Mouse (Mus musculus): ENCODE data around the gene Mtf2. TPM values are rescaled to one million over a fixed set of nuclear protein-coding genes. Genes with fewer than 3 reads are reported as not detected.
"Not testable (repeated sequence)": the region's sequence is repeated elsewhere in the genome, so short reads cannot be mapped to it uniquely, and the experiment has no call there.

Mtf2 gene
- polyA plus RNA-seq, 1 experiment from 2014 or later: 133 TPM

- Histone ChIP-seq H3K4me3 (replicated peaks; ENCODE audit: low read length) (no peak overlapping the region), H3K27ac (ENCODE audit: low read length) (no peak overlapping the region), H3K27me3 (replicated peaks; ENCODE audit: control insufficient read depth, insufficient read depth, low read length) (no peaks in the 10 kb centered on the region), H3K4me2 (ENCODE audit: low read length) (no peak overlapping the region), H3K9me3 (ENCODE audit: control insufficient read depth, low read length) (no peaks in the 10 kb centered on the region), H3K9ac (replicated peaks; ENCODE audit: low read depth, low read length) (no peak overlapping the region), H3K36me3 (ENCODE audit: control insufficient read depth, insufficient read depth) (peaks cover 25% of the 10 kb centered on the region), H3K4me1 (replicated peaks; ENCODE audit: control insufficient read depth, insufficient read depth, low read length) (no peaks in the 10 kb centered on the region)
- no peak for ATAC-seq
These were observed 10.8 kb downstream of the Mtf2 start for GRCm38 (mm10) chr5:108076241-108076640.

GRCm38 (mm10) chr5:108076833-108077540 is 11.5 kb downstream of the Mtf2 start:
- ATAC-seq: no peak
- H3K9me3 ChIP-seq (ENCODE audit: control insufficient read depth, low read length): no peaks in the 10 kb centered on the region
- H3K27me3 ChIP-seq (replicated peaks; ENCODE audit: control insufficient read depth, insufficient read depth, low read length): no peaks in the 10 kb centered on the region
- 45% methylated on average over 6 of the region's 6 CpGs for WGBS
- no peak overlapping the region for H3K9ac ChIP-seq (replicated peaks; ENCODE audit: low read depth, low read length)
- H3K4me3 ChIP-seq (replicated peaks; ENCODE audit: low read length): no peak overlapping the region
- H3K4me2 ChIP-seq (ENCODE audit: low read length): no peak overlapping the region
- no peak overlapping the region for H3K27ac ChIP-seq (ENCODE audit: low read length)
- peaks cover 24% of the 10 kb centered on the region for H3K36me3 ChIP-seq (ENCODE audit: control insufficient read depth, insufficient read depth)
- no peaks in the 10 kb centered on the region for H3K4me1 ChIP-seq (replicated peaks; ENCODE audit: control insufficient read depth, insufficient read depth, low read length)

DNA sequence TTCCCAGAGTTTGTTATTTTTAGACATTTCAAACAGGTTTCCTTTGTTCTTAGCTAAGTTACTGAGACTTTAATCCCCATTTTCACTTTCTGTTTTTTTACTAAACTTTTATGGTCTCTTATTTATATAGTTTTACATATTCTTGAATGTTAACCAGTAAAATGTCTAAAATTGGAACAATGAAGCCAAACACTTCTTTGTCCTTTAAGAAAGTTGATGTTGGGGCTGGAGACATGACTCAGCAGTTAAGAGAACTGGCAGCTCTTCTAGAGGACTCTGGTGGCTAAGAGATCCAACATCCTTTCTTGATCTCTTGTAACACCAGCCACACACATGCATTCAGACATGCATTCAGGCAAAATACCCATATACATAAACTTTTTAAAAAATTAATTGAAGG is 14.1 kb downstream of the Mtf2 start:
- H3K36me3 ChIP-seq (ENCODE audit: control insufficient read depth, insufficient read depth): peaks cover 28% of the 10 kb centered on the region
- no peaks in the 10 kb centered on the region for H3K9me3 ChIP-seq (ENCODE audit: control insufficient read depth, low read length)
- H3K4me3 ChIP-seq (replicated peaks; ENCODE audit: low read length): no peak overlapping the region
- no peaks in the 10 kb centered on the region for H3K4me1 ChIP-seq (replicated peaks; ENCODE audit: control insufficient read depth, insufficient read depth, low read length)
- no peak overlapping the region for H3K27ac ChIP-seq (ENCODE audit: low read length)
- no peak for ATAC-seq
- no peak overlapping the region for H3K9ac ChIP-seq (replicated peaks; ENCODE audit: low read depth, low read length)
- no peaks in the 10 kb centered on the region for H3K27me3 ChIP-seq (replicated peaks; ENCODE audit: control insufficient read depth, insufficient read depth, low read length)
- H3K4me2 ChIP-seq (ENCODE audit: low read length): no peak overlapping the region

DNA sequence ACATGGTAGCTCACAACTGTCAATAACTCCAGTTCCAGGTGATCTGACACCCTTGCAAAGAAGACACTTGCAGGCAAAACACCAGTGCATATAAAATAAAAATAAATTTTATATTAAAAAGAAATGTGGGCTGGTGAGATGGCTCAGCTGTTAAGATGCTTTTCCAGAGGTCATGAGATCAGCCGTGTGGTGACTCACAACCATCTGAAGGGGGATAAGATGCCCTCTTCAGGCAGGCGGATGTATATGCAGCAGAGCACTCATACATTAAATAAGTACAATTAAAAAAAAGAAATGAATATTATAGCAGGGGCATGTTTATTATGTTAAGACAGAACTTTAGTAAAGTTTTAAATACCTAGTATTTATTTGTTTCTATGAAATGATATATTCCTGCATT is 16.9 kb downstream of the Mtf2 start:
- Histone ChIP-seq H3K4me3 (replicated peaks; ENCODE audit: low read length) (no peak overlapping the region), H3K36me3 (ENCODE audit: control insufficient read depth, insufficient read depth) (peaks cover 27% of the 10 kb centered on the region), H3K27ac (ENCODE audit: low read length) (no peak overlapping the region), H3K4me2 (ENCODE audit: low read length) (no peak overlapping the region), H3K4me1 (replicated peaks; ENCODE audit: control insufficient read depth, insufficient read depth, low read length) (no peaks in the 10 kb centered on the region), H3K9me3 (ENCODE audit: control insufficient read depth, low read length) (no peaks in the 10 kb centered on the region), H3K9ac (replicated peaks; ENCODE audit: low read depth, low read length) (no peak overlapping the region), H3K27me3 (replicated peaks; ENCODE audit: control insufficient read depth, insufficient read depth, low read length) (no peaks in the 10 kb centered on the region)
- 38% methylated on average over 2 of the region's 2 CpGs for WGBS
- ATAC-seq: no peak

DNA sequence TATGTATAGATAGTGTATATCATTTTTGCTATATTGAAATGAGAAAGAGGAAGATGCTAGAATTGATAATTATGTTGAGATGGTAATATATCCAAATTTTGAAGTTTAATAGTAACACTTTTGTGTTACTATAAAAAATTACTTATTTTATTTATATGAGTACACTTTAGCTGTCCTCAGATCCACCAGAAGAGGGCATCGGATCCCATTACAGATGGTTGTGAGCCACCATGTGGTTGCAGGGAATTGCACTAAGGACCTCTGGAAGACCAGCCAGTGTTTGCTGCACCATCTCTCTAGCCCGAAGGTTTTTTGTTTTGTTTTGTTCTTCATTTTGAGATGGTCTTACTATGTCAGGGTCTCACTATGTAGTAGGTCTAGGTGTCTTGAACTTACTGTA is 20.0 kb downstream of the Mtf2 start:
- no peak for ATAC-seq
- Histone ChIP-seq H3K9me3 (ENCODE audit: control insufficient read depth, low read length) (no peaks in the 10 kb centered on the region), H3K27me3 (replicated peaks; ENCODE audit: control insufficient read depth, insufficient read depth, low read length) (no peaks in the 10 kb centered on the region), H3K27ac (ENCODE audit: low read length) (no peak overlapping the region), H3K4me2 (ENCODE audit: low read length) (no peak overlapping the region), H3K4me1 (replicated peaks; ENCODE audit: control insufficient read depth, insufficient read depth, low read length) (no peaks in the 10 kb centered on the region), H3K4me3 (replicated peaks; ENCODE audit: low read length) (no peak overlapping the region), H3K36me3 (ENCODE audit: control insufficient read depth, insufficient read depth) (peaks cover 31% of the 10 kb centered on the region), H3K9ac (replicated peaks; ENCODE audit: low read depth, low read length) (no peak overlapping the region)
- 89% methylated on average over 2 of the region's 2 CpGs for WGBS

DNA sequence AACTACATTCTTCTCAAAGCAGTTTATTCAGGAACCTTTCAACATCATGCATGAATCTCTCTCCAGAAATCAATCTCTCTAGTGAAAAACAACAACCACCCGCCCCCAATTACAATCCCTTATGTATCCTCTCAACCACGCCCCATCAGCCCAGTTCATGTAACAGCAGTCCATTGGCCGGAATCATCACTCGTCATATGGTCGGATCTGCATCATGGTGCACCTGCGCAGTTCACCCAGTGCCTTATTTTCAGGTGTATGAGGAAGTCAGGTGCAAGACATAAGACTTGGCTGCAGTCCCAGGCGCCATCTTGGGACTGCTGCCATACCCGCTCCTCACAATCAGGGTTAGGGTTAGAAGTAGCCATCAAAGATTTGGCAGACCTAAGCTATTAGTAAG is 27.3 kb downstream of the Mtf2 start:
- not testable (repeated sequence) for H3K4me3 ChIP-seq (replicated peaks; ENCODE audit: low read length); ATAC-seq; H3K4me1 ChIP-seq (replicated peaks; ENCODE audit: control insufficient read depth, insufficient read depth, low read length); H3K9me3 ChIP-seq (ENCODE audit: control insufficient read depth, low read length); H3K27ac ChIP-seq (ENCODE audit: low read length); H3K4me2 ChIP-seq (ENCODE audit: low read length); H3K27me3 ChIP-seq (replicated peaks; ENCODE audit: control insufficient read depth, insufficient read depth, low read length); H3K9ac ChIP-seq (replicated peaks; ENCODE audit: low read depth, low read length)
- WGBS: 94% methylated on average over 8 of the region's 8 CpGs
- H3K36me3 ChIP-seq (ENCODE audit: control insufficient read depth, insufficient read depth): peaks cover 26% of the 10 kb centered on the region

DNA sequence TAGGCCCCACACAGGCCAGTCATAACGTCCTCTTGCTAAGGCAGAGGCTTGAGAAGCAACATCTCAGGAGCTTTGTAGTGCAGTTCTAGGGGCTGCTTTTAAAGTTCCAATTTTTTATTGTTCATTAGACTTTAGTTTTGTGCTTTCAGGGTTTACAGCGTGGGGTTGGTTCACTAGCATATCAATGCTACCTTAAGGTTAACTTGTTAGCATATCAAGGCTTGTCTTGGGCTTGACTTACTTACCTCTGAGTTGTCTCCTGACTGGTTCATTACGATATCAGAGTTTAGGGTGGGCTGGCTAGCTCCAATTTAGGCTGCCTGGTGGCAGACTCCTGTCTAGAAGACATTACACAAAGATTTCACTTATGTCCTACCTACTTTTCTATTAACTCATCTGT is 32.2 kb downstream of the Mtf2 start:
- Histone ChIP-seq H3K4me3 (replicated peaks; ENCODE audit: low read length) (no peak overlapping the region), H3K4me1 (replicated peaks; ENCODE audit: control insufficient read depth, insufficient read depth, low read length) (no peaks in the 10 kb centered on the region), H3K4me2 (ENCODE audit: low read length) (no peak overlapping the region), H3K27me3 (replicated peaks; ENCODE audit: control insufficient read depth, insufficient read depth, low read length) (no peaks in the 10 kb centered on the region), H3K27ac (ENCODE audit: low read length) (no peak overlapping the region), H3K9ac (replicated peaks; ENCODE audit: low read depth, low read length) (no peak overlapping the region), H3K36me3 (ENCODE audit: control insufficient read depth, insufficient read depth) (peaks cover 26% of the 10 kb centered on the region), H3K9me3 (ENCODE audit: control insufficient read depth, low read length) (no peaks in the 10 kb centered on the region)
- WGBS: 97% methylated on average over 3 of the region's 3 CpGs
- no peak for ATAC-seq

DNA sequence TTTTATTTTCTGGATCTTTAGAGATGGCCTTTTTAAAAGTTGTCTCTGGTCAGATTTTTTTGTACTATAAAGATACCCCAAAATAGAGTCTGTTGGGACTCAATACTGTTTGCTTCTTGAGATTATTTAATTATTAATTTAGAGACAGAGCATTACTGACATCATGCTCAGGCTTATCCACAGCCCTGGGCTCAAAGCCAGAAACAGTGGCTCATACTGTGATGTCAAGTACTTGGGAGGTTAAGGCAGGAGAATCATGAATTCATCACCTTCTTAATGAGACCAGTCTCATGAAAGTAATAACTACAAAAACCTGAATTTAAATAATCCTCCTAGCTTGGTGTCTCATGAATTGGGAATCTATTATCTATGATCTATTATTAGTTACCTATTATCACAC is 34.7 kb downstream of the Mtf2 start:
- no peaks in the 10 kb centered on the region for H3K27me3 ChIP-seq (replicated peaks; ENCODE audit: control insufficient read depth, insufficient read depth, low read length)
- H3K9me3 ChIP-seq (ENCODE audit: control insufficient read depth, low read length): no peaks in the 10 kb centered on the region
- no peak overlapping the region for H3K27ac ChIP-seq (ENCODE audit: low read length)
- H3K9ac ChIP-seq (replicated peaks; ENCODE audit: low read depth, low read length): no peak overlapping the region
- no peaks in the 10 kb centered on the region for H3K4me1 ChIP-seq (replicated peaks; ENCODE audit: control insufficient read depth, insufficient read depth, low read length)
- no peak overlapping the region for H3K4me2 ChIP-seq (ENCODE audit: low read length)
- ATAC-seq: no peak
- peaks cover 30% of the 10 kb centered on the region for H3K36me3 ChIP-seq (ENCODE audit: control insufficient read depth, insufficient read depth)
- H3K4me3 ChIP-seq (replicated peaks; ENCODE audit: low read length): no peak overlapping the region

DNA sequence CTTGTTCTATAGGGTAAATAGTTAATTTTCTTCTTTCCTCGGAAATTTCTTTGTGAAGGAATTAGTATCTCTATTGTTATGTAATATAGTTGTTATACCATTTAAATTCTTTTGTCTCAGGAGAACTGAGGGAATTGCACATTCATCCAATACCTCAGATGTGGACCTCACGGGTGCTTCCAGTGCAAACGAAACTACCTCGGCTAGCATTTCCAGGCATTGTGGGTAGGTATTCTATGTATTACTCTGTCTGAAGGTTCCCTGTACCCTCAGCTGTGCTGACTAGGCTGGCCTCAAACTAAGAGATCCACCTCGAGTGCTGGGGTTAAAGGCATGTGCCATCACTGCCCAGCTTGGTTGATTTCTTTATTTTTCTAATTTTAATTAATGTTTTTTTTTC is 38.8 kb downstream of the Mtf2 start:
- Histone ChIP-seq H3K9ac (replicated peaks; ENCODE audit: low read depth, low read length) (no peak overlapping the region), H3K4me1 (replicated peaks; ENCODE audit: control insufficient read depth, insufficient read depth, low read length) (no peaks in the 10 kb centered on the region), H3K27ac (ENCODE audit: low read length) (no peak overlapping the region), H3K9me3 (ENCODE audit: control insufficient read depth, low read length) (no peaks in the 10 kb centered on the region), H3K4me2 (ENCODE audit: low read length) (no peak overlapping the region), H3K27me3 (replicated peaks; ENCODE audit: control insufficient read depth, insufficient read depth, low read length) (no peaks in the 10 kb centered on the region), H3K4me3 (replicated peaks; ENCODE audit: low read length) (no peak overlapping the region), H3K36me3 (ENCODE audit: control insufficient read depth, insufficient read depth) (peaks cover 34% of the 10 kb centered on the region)
- 81% methylated on average over 5 of the region's 5 CpGs for WGBS
- no peak for ATAC-seq

DNA sequence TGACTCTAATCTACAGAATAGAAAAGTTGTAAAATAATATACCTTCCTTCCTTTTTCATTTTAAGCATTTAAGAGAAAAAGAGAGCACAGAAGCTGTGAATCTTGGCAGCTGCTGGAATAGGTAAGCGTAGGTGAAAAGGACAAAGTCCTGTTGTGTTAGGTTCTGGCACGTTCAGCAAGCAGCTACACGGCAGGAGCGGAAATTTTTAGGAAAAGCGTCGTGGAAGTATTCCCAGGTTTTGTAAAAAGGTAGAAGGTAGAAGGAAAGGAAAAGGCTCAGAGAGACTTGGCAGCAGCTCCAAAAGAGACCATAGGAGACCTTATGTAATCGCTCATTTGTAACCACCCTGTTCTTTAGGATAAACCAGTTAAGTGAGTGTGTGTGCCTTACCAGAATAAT is 43.9 kb downstream of the Mtf2 start:
- ATAC-seq: no peak
- Histone ChIP-seq H3K27ac (ENCODE audit: low read length) (no peak overlapping the region), H3K36me3 (ENCODE audit: control insufficient read depth, insufficient read depth) (peaks cover 14% of the 10 kb centered on the region), H3K9ac (replicated peaks; ENCODE audit: low read depth, low read length) (no peak overlapping the region), H3K4me1 (replicated peaks; ENCODE audit: control insufficient read depth, insufficient read depth, low read length) (no peaks in the 10 kb centered on the region), H3K4me3 (replicated peaks; ENCODE audit: low read length) (no peak overlapping the region), H3K4me2 (ENCODE audit: low read length) (no peak overlapping the region), H3K27me3 (replicated peaks; ENCODE audit: control insufficient read depth, insufficient read depth, low read length) (no peaks in the 10 kb centered on the region), H3K9me3 (ENCODE audit: control insufficient read depth, low read length) (no peaks in the 10 kb centered on the region)
- 90% methylated on average over 7 of the region's 7 CpGs for WGBS

Measured in forebrain, embryonic 16.5 days (tissue).